Mouse (Mus musculus): ENCODE data around the gene Xcl1.

GRCm38 (mm10) chr1:164881891-164882290 lies 53.4 kb downstream of the Xcl1 start:
- no peak for TF ChIP-seq CTCF (IDR thresholded peaks at IDR 0.05)
- TF ChIP-seq EP300 (IDR thresholded peaks at IDR 0.05): no peak

All from lung, postnatal 0 days (tissue).